Mouse (Mus musculus) CH12.LX (cell line): Measurements from ENCODE around the gene Ccdc51. TPM values are rescaled to one million over a fixed set of nuclear protein-coding genes. Genes with fewer than 3 reads are reported as not detected.

Experiments used
- DNase-seq: peaks from one replicate; pipeline ENCODE4 v3.0.0-alpha.2; 2013; ENCODE audit errors: extremely low read depth
- H3K27ac ChIP-seq: 2 replicates; pipeline ENCODE4 v1.5.1; 2012; ENCODE audit warnings: low read depth, mild to moderate bottlenecking, control low read depth, moderate library complexity; ENCODE audit not compliant: insufficient read depth
- H3K27me3 ChIP-seq: replicated peaks from 2 replicates; pipeline ENCODE3; 2012; ENCODE audit warnings: inconsistent platforms
- H3K36me3 ChIP-seq, 2 experiments: replicated peaks in 1 of 2; 2 replicates each; pipeline versions ENCODE3 to v1.6.1; 2012; ENCODE audit warnings: inconsistent platforms in 1 of 2, low read length in 1 of 2, mild to moderate bottlenecking in 1 of 2, mixed read lengths in 1 of 2, moderate library complexity in 1 of 2; ENCODE audit not compliant: control insufficient read depth in 1 of 2, insufficient read depth in 1 of 2
- H3K4me1 ChIP-seq, 2 experiments: 2 replicates each; pipeline ENCODE4 v1.6.1; 2012; ENCODE audit warnings: inconsistent platforms in 1 of 2, moderate library complexity in 1 of 2; ENCODE audit not compliant: insufficient read depth in 2 of 2, control insufficient read depth in 1 of 2
- H3K4me2 ChIP-seq: 2 replicates; pipeline ENCODE4 v1.6.1; 2012; ENCODE audit warnings: low read depth, mild to moderate bottlenecking, control low read depth; ENCODE audit not compliant: poor library complexity, insufficient read depth, severe bottlenecking
- H3K4me3 ChIP-seq, 3 experiments: fragments of 150-350 bp in 1 of 3; sonication (generic) in 1 of 3; replicated peaks in 1 of 3; 2 replicates each; pipeline versions ENCODE3 to v1.5.1; 2011 to 2012; ENCODE audit warnings: low read depth in 2 of 3, low read length in 2 of 3, mild to moderate bottlenecking in 2 of 3, moderate library complexity in 2 of 3, control low read depth in 1 of 3, improper control_type of control experiment in 1 of 3, inconsistent platforms in 1 of 3, mixed read lengths in 1 of 3; ENCODE audit not compliant: poor library complexity in 1 of 3
- H3K79me2 ChIP-seq: replicated peaks from 2 replicates; pipeline ENCODE4 v1.6.1; 2012; ENCODE audit warnings: mild to moderate bottlenecking, moderate library complexity; ENCODE audit not compliant: control insufficient read depth, poor library complexity, insufficient read depth, severe bottlenecking; ENCODE audit errors: extremely low read depth
- H3K9ac ChIP-seq: 2 replicates; pipeline ENCODE4 v1.6.1; 2012; ENCODE audit warnings: low read depth, mild to moderate bottlenecking, control low read depth, moderate library complexity; ENCODE audit not compliant: insufficient read depth
- H3K9me3 ChIP-seq: replicated peaks from 2 replicates; pipeline ENCODE3; 2012; ENCODE audit warnings: low read length, inconsistent platforms, mixed read lengths
- CHD1 ChIP-seq: IDR thresholded peaks from 2 replicates; pipeline ENCODE4 v1.6.1; 2012; ENCODE audit warnings: low read depth, low read length, improper control_type of control experiment, inconsistent platforms
- CHD2 ChIP-seq: IDR thresholded peaks from 2 replicates; pipeline ENCODE4 v1.6.1; 2011; ENCODE audit warnings: low read length, improper control_type of control experiment
- CTCF ChIP-seq, 2 experiments: IDR thresholded peaks in 1 of 2; conservative IDR thresholded peaks in 1 of 2; 2 replicates each; pipeline ENCODE4 v1.5.1; 2011 to 2012; ENCODE audit warnings: low read depth in 2 of 2, low read length in 2 of 2, improper control_type of control experiment in 1 of 2, inconsistent platforms in 1 of 2, mild to moderate bottlenecking in 1 of 2, moderate library complexity in 1 of 2
- E2F4 ChIP-seq: IDR thresholded peaks from 2 replicates; pipeline ENCODE4 v1.6.1; 2011; ENCODE audit warnings: low read depth, low read length, improper control_type of control experiment; ENCODE audit not compliant: insufficient replicate concordance
- HCFC1 ChIP-seq: IDR thresholded peaks from 2 replicates; pipeline ENCODE4 v1.6.1; 2012; ENCODE audit warnings: low read depth, mild to moderate bottlenecking, inconsistent platforms, low read length, improper control_type of control experiment
- JUN ChIP-seq: IDR thresholded peaks from 2 replicates; pipeline ENCODE4 v1.6.1; 2011; ENCODE audit warnings: low read depth, mild to moderate bottlenecking, low read length, improper control_type of control experiment, moderate library complexity; ENCODE audit not compliant: insufficient read depth
- JUND ChIP-seq: conservative IDR thresholded peaks from 2 replicates; pipeline ENCODE4 v1.6.1; 2011; ENCODE audit warnings: low read depth, low read length, improper control_type of control experiment
- MAFK ChIP-seq: IDR thresholded peaks from 2 replicates; pipeline ENCODE4 v1.6.1; 2011; ENCODE audit warnings: low read length, improper control_type of control experiment; ENCODE audit not compliant: insufficient replicate concordance
- MAX ChIP-seq: IDR thresholded peaks from 2 replicates; pipeline ENCODE4 v1.6.1; 2011; ENCODE audit warnings: low read length, improper control_type of control experiment
- MEF2A ChIP-seq: IDR thresholded peaks from 2 replicates; pipeline ENCODE4 v1.6.1; 2014; ENCODE audit warnings: low read depth, mild to moderate bottlenecking, inconsistent platforms, low read length, improper control_type of control experiment, borderline replicate concordance
- NRF1 ChIP-seq: IDR thresholded peaks from 2 replicates; pipeline ENCODE4 v1.6.1; 2014; ENCODE audit warnings: low read depth, mild to moderate bottlenecking, inconsistent platforms, low read length, improper control_type of control experiment, moderate library complexity
- POLR2A ChIP-seq: IDR thresholded peaks from 2 replicates; pipeline ENCODE4 v1.6.1; 2011; ENCODE audit warnings: low read depth, mild to moderate bottlenecking, improper control_type of control experiment, low read length
- RAD21 ChIP-seq: IDR thresholded peaks from 2 replicates; pipeline ENCODE4 v1.6.1; 2011; ENCODE audit warnings: low read depth, mild to moderate bottlenecking, low read length, improper control_type of control experiment, moderate library complexity
- UBTF ChIP-seq: IDR thresholded peaks from 2 replicates; pipeline ENCODE4 v1.6.1; 2012; ENCODE audit warnings: low read depth, mild to moderate bottlenecking, inconsistent platforms, low read length, improper control_type of control experiment, moderate library complexity
- ZKSCAN1 ChIP-seq: IDR thresholded peaks from 2 replicates; pipeline ENCODE4 v1.6.1; 2012; ENCODE audit warnings: low read depth, inconsistent platforms, low read length, improper control_type of control experiment, borderline replicate concordance
- dilution Hi-C: fragments of 300-500 bp; cut with MboI; formaldehyde crosslinking; loops from 2 replicates; pipeline ENCODE4 v1.14.3; 2020; ENCODE audit warnings: low sequenced_read_pairs; ENCODE audit not compliant: extremely low pct_unique_long_range_greater_than_20kb, extremely low pct_ligation_motif_present
- in situ Hi-C: fragments of 300-500 bp; cut with MboI; formaldehyde crosslinking; loops from 3 replicates; pipeline ENCODE4 v1.14.3; 2019; ENCODE audit warnings: low sequenced_read_pairs, low pct_ligation_motif_present, low pct_unique_long_range_greater_than_20kb, mixed read lengths
- polyA plus RNA-seq: library from polyadenylated mRNA; unstranded; fragments of >175 nt; gene quantifications from 2 replicates; pipeline ENCODE4 v1.2.1, GENCODE M21; 2012; ENCODE audit warnings: low read depth; ENCODE audit not compliant: insufficient read length
- total RNA-seq, 2 experiments: library from RNA; depleted of rRNA; stranded (reverse); fragments of 300-350 nt in 1 of 2; fragments of >200 nt in 1 of 2; gene quantifications; 2 replicates each; pipeline ENCODE4 v1.2.3; 2012 to 2014

The Ccdc51 gene
- total and polyA plus RNA-seq, 3 experiments, result 7.6 to 18.2 (median 16.2) TPM

DNA sequence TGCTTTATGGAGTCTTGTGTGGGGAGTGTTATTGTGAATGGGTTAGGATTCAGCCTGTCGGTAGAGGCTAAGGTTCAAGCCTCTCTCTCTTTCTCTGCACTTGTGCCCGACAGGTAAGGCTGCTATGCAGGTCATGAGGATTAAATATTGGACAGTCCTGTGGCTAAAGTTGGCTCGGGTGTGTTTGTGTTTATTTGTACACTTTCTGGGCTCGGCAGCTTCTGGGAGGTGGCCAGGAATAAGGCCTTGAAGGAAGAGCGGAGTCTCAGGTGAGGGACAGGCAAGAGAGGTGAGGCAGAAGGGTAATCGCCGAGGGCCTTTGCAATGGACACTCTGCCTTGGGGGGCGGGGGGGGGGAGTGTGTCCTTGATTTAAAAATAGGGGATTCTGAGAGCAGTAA lies 42.1 kb upstream of the Ccdc51 start:
- 0 out of 2 replicates have a peak, but pooled peaks cover 1% of the 10 kb centered on the region for H3K79me2 ChIP-seq
- no peak overlapping the region for H3K4me2 ChIP-seq
- no peak overlapping the region for H3K4me3 ChIP-seq
- in situ Hi-C loops (no loop called here), dilution Hi-C loops (no loop called here)
- H3K36me3 ChIP-seq, result peaks cover 0 to 18% of the 10 kb centered on the region in 2 experiments
- no peaks in the 10 kb centered on the region for H3K9me3 ChIP-seq
- peaks cover 16 to 21% of the 10 kb centered on the region in 2 experiments for H3K4me1 ChIP-seq
- no peak overlapping the region for H3K27ac ChIP-seq
- H3K9ac ChIP-seq, result no peak overlapping the region
- TF ChIP-seq UBTF (no peak), MEF2A (no peak)
- TF ChIP-seq, all 38 proteins: peak for 0
- no peak for DNase-seq
- no peaks in the 10 kb centered on the region for H3K27me3 ChIP-seq

DNA sequence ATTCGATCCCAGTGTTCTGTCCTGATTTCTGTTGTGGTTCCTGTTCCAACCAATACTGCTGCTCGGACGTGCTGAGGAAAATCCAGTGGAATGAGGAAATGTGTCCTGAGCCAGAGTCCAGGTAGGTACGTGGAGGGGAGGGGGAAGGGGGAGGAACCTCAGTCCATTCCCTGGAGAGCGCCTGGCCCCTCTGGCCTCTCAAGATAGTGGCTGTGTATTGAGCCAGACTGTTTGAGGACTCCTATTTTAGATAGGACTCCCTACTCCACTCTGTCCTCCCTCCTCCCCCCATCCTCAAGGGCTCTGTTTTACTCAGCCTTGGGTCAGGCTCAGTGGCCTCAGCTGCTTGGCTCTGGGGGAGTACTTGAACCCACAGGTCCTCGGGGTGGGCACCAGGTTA lies 41.4 kb upstream of the Ccdc51 start:
- no peak overlapping the region for H3K27ac ChIP-seq
- no peak overlapping the region for H3K4me3 ChIP-seq
- no peak overlapping the region for H3K4me2 ChIP-seq
- no peaks in the 10 kb centered on the region for H3K27me3 ChIP-seq
- H3K9me3 ChIP-seq, result no peaks in the 10 kb centered on the region
- no peak for DNase-seq
- in situ Hi-C loops (no loop called here), dilution Hi-C loops (no loop called here)
- H3K4me1 ChIP-seq, result peaks cover 16 to 21% of the 10 kb centered on the region in 2 experiments
- TF ChIP-seq E2F4, result no peak
- TF ChIP-seq JUN, result no peak
- no peak for TF ChIP-seq POLR2A
- TF ChIP-seq CTCF (conservative IDR thresholded peaks at IDR 0.05 in 1 of 2, IDR thresholded peaks at IDR 0.05 in 1 of 2; ENCODE audit: low read depth in 2 of 2, low read length in 2 of 2), result no peak
- no peak for TF ChIP-seq MAX
- TF ChIP-seq, all 38 proteins: peak for 0
- Histone ChIP-seq H3K79me2 (peaks cover 4% of the 10 kb centered on the region; the same call in 1 of the 2 replicates), H3K9ac (no peak overlapping the region), H3K36me3 (peaks cover 0 to 18% of the 10 kb centered on the region in 2 experiments)

DNA sequence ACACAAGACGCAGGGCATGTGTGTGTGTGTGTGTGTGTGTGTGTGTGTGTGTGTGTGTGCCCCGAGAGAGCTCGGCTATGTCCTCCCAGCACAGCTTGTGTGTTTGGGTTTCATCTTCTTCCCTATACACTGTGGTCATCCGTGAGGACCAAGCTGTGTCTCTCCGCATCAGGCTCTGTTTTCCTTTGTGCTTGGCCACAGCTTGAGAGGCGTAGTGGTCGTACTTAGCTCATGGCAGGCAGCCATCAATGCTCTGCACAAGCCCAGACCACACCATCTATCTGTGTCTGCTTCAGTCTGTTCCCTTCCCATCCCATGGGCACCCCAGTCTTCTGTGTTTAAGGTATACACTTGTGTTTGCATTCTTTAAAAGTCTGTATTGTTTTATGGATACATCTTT lies 40.9 kb upstream of the Ccdc51 start:
- peaks cover 16 to 21% of the 10 kb centered on the region in 2 experiments for H3K4me1 ChIP-seq
- in situ Hi-C loops (no loop called here), dilution Hi-C loops (no loop called here)
- no peak overlapping the region for H3K4me2 ChIP-seq
- H3K27me3 ChIP-seq, result no peaks in the 10 kb centered on the region
- no peak for DNase-seq
- no peaks in the 10 kb centered on the region for H3K9me3 ChIP-seq
- peaks cover 0 to 19% of the 10 kb centered on the region in 2 experiments for H3K36me3 ChIP-seq
- H3K27ac ChIP-seq, result no peak overlapping the region
- H3K79me2 ChIP-seq, result peaks cover 4% of the 10 kb centered on the region; the same call in 1 of the 2 replicates
- no peak for TF ChIP-seq ZKSCAN1
- TF ChIP-seq CHD1, result no peak
- TF ChIP-seq E2F4, result no peak
- no peak for TF ChIP-seq MAX
- TF ChIP-seq HCFC1, result no peak
- no peak for TF ChIP-seq CTCF (conservative IDR thresholded peaks at IDR 0.05 in 1 of 2, IDR thresholded peaks at IDR 0.05 in 1 of 2; ENCODE audit: low read depth in 2 of 2, low read length in 2 of 2)
- no peak for TF ChIP-seq NRF1
- no peak for TF ChIP-seq POLR2A
- no peak for TF ChIP-seq MAFK
- no peak for TF ChIP-seq RAD21
- no peak for TF ChIP-seq JUND
- no peak for TF ChIP-seq CHD2
- H3K9ac ChIP-seq, result no peak overlapping the region
- H3K4me3 ChIP-seq, result no peak overlapping the region
